Mouse (Mus musculus): Measurements from ENCODE around the gene Ppp1r13l. TPM values are rescaled to one million over a fixed set of nuclear protein-coding genes. Genes with fewer than 3 reads are reported as not detected.

Ppp1r13l gene
- polyA plus RNA-seq, 1 experiment from 2014 or later, result 8.9 TPM

GRCm38 (mm10) chr7:19375368-19375767, 15.8 kb downstream of the Ppp1r13l start:
- no peak overlapping the region for H3K4me2 ChIP-seq
- no peak overlapping the region for H3K4me3 ChIP-seq (replicated peaks)
- H3K9me3 ChIP-seq, result no peaks in the 10 kb centered on the region
- H3K27ac ChIP-seq, result no peak overlapping the region
- WGBS, result 76% methylated on average over 18 of the region's 18 CpGs
- no peak for ATAC-seq (ENCODE audit: insufficient read depth, low FRiP score, low read depth)
- H3K9ac ChIP-seq, result no peak overlapping the region
- H3K4me1 ChIP-seq, result peaks cover 1% of the 10 kb centered on the region; the same call in 1 of the 2 replicates
- no peaks in the 10 kb centered on the region for H3K27me3 ChIP-seq (replicated peaks)
- H3K36me3 ChIP-seq, result no peaks in the 10 kb centered on the region

- ATAC-seq (ENCODE audit: insufficient read depth, low FRiP score, low read depth), result no peak
- H3K4me1 ChIP-seq, result no peaks in the 10 kb centered on the region
- H3K4me2 ChIP-seq, result no peak overlapping the region
- WGBS, result 82% methylated on average over 4 of the region's 4 CpGs
- H3K27ac ChIP-seq, result no peak overlapping the region
- H3K9me3 ChIP-seq, result no peaks in the 10 kb centered on the region
- no peaks in the 10 kb centered on the region for H3K36me3 ChIP-seq
- no peaks in the 10 kb centered on the region for H3K27me3 ChIP-seq (replicated peaks)
- H3K9ac ChIP-seq, result no peak overlapping the region
- no peak overlapping the region for H3K4me3 ChIP-seq (replicated peaks)
These were observed 16.5 kb downstream of the Ppp1r13l start for GRCm38 (mm10) chr7:19376019-19376418.

GRCm38 (mm10) chr7:19378049-19378448, 18.5 kb downstream of the Ppp1r13l start:
- H3K4me1 ChIP-seq, result peaks cover 7% of the 10 kb centered on the region
- no peak overlapping the region for H3K9ac ChIP-seq
- WGBS, result 60% methylated on average over 8 of the region's 8 CpGs
- H3K4me2 ChIP-seq, result no peak overlapping the region
- H3K27me3 ChIP-seq (replicated peaks), result no peaks in the 10 kb centered on the region
- no peak overlapping the region for H3K4me3 ChIP-seq (replicated peaks)
- H3K36me3 ChIP-seq, result no peaks in the 10 kb centered on the region
- no peaks in the 10 kb centered on the region for H3K9me3 ChIP-seq
- H3K27ac ChIP-seq, result no peak overlapping the region
- no peak for ATAC-seq (ENCODE audit: insufficient read depth, low FRiP score, low read depth)

- ATAC-seq (ENCODE audit: insufficient read depth, low FRiP score, low read depth), result peak; percentile 96
- H3K4me2 ChIP-seq, result peak within 1 kb of the TSS; percentile 70
- peak within 1 kb of the TSS; percentile 22; the same call in 1 of the 2 replicates for H3K27ac ChIP-seq
- H3K4me1 ChIP-seq, result peaks cover 10% of the 10 kb centered on the region
- 6% methylated on average over 48 of the region's 48 CpGs for WGBS
- no peaks in the 10 kb centered on the region for H3K9me3 ChIP-seq
- H3K36me3 ChIP-seq, result peaks cover 10% of the 10 kb centered on the region; the same call in 1 of the 2 replicates
- H3K4me3 ChIP-seq (replicated peaks), result peak within 1 kb of the TSS; percentile 95
- no peaks in the 10 kb centered on the region for H3K27me3 ChIP-seq (replicated peaks)
- peak within 1 kb of the TSS; percentile 92 for H3K9ac ChIP-seq
These were observed 22.0 kb downstream of the Ppp1r13l start, which contains the start of gene Ercc2 for GRCm38 (mm10) chr7:19381377-19382165. TSS of gene Ercc2 (plus strand) at chr7:19382010.

- Histone ChIP-seq H3K9me3 (no peaks in the 10 kb centered on the region), H3K36me3 (peaks cover 16% of the 10 kb centered on the region), H3K4me3 (replicated peaks) (peak overlapping the region; percentile 95), H3K27ac (peak overlapping the region; percentile 22; the same call in 1 of the 2 replicates), H3K4me2 (peak overlapping the region; percentile 70), H3K27me3 (replicated peaks) (no peaks in the 10 kb centered on the region), H3K4me1 (peaks cover 10% of the 10 kb centered on the region), H3K9ac (peak overlapping the region; percentile 92)
- under 1% methylated on average over 34 of the region's 37 CpGs for WGBS
- ATAC-seq (ENCODE audit: insufficient read depth, low FRiP score, low read depth), result peak; percentile 52
These were observed 22.6 kb downstream of the Ppp1r13l start for GRCm38 (mm10) chr7:19382166-19382541.

- peaks cover 10% of the 10 kb centered on the region for H3K4me1 ChIP-seq
- H3K27me3 ChIP-seq (replicated peaks), result no peaks in the 10 kb centered on the region
- 84% methylated on average over 9 of the region's 9 CpGs for WGBS
- H3K4me2 ChIP-seq, result no peak overlapping the region
- H3K27ac ChIP-seq, result no peak overlapping the region
- H3K36me3 ChIP-seq, result peaks cover 20% of the 10 kb centered on the region
- H3K4me3 ChIP-seq (replicated peaks), result no peak overlapping the region
- no peak for ATAC-seq (ENCODE audit: insufficient read depth, low FRiP score, low read depth)
- H3K9ac ChIP-seq, result no peak overlapping the region
- H3K9me3 ChIP-seq, result no peaks in the 10 kb centered on the region
These were observed 24.2 kb downstream of the Ppp1r13l start for GRCm38 (mm10) chr7:19383708-19384107.

- no peak for ATAC-seq (ENCODE audit: insufficient read depth, low FRiP score, low read depth)
- Histone ChIP-seq H3K36me3 (peaks cover 64% of the 10 kb centered on the region), H3K27me3 (replicated peaks) (no peaks in the 10 kb centered on the region), H3K9me3 (no peaks in the 10 kb centered on the region), H3K27ac (no peak overlapping the region), H3K4me3 (replicated peaks) (no peak overlapping the region), H3K4me1 (no peaks in the 10 kb centered on the region), H3K9ac (no peak overlapping the region), H3K4me2 (no peak overlapping the region)
- 80% methylated on average over 10 of the region's 10 CpGs for WGBS
These were observed 29.3 kb downstream of the Ppp1r13l start for GRCm38 (mm10) chr7:19388699-19389413.

GRCm38 (mm10) chr7:19394484-19394883, 34.9 kb downstream of the Ppp1r13l start:
- Histone ChIP-seq H3K27ac (no peak overlapping the region), H3K9me3 (no peaks in the 10 kb centered on the region), H3K4me3 (replicated peaks) (no peak overlapping the region), H3K27me3 (replicated peaks) (peaks cover 3% of the 10 kb centered on the region; the same call in 1 of the 2 replicates), H3K9ac (no peak overlapping the region), H3K4me1 (peaks cover 3% of the 10 kb centered on the region; the same call in 1 of the 2 replicates), H3K4me2 (no peak overlapping the region), H3K36me3 (peaks cover 53% of the 10 kb centered on the region)
- WGBS, result 81% methylated on average over 8 of the region's 8 CpGs
- ATAC-seq (ENCODE audit: insufficient read depth, low FRiP score, low read depth), result no peak

GRCm38 (mm10) chr7:19399496-19400280, 40.1 kb downstream of the Ppp1r13l start:
- no peaks in the 10 kb centered on the region for H3K9me3 ChIP-seq
- peak overlapping the region; percentile 30 for H3K4me3 ChIP-seq (replicated peaks)
- H3K9ac ChIP-seq, result 0 out of 2 replicates have a peak overlapping the region, but pooled peaks have one; percentile 19
- 3% methylated on average over 27 of the region's 27 CpGs for WGBS
- peak overlapping the region; percentile 56 for H3K4me2 ChIP-seq
- H3K36me3 ChIP-seq, result peaks cover 8% of the 10 kb centered on the region; the same call in 1 of the 2 replicates
- peak; percentile 44 for ATAC-seq (ENCODE audit: insufficient read depth, low FRiP score, low read depth)
- H3K27ac ChIP-seq, result peak overlapping the region; percentile 7; the same call in 1 of the 2 replicates
- H3K27me3 ChIP-seq (replicated peaks), result peaks cover 26% of the 10 kb centered on the region
- peaks cover 12% of the 10 kb centered on the region for H3K4me1 ChIP-seq

GRCm38 (mm10) chr7:19400946-19401345, 41.4 kb downstream of the Ppp1r13l start:
- H3K27ac ChIP-seq, result no peak overlapping the region
- no peak for ATAC-seq (ENCODE audit: insufficient read depth, low FRiP score, low read depth)
- 76% methylated on average over 4 of the region's 4 CpGs for WGBS
- H3K9ac ChIP-seq, result no peak overlapping the region
- H3K4me3 ChIP-seq (replicated peaks), result no peak overlapping the region
- H3K36me3 ChIP-seq, result no peaks in the 10 kb centered on the region
- no peaks in the 10 kb centered on the region for H3K9me3 ChIP-seq
- H3K4me1 ChIP-seq, result peaks cover 12% of the 10 kb centered on the region
- H3K4me2 ChIP-seq, result no peak overlapping the region
- peaks cover 36% of the 10 kb centered on the region for H3K27me3 ChIP-seq (replicated peaks)

- 81% methylated on average over 9 of the region's 9 CpGs for WGBS
- H3K9me3 ChIP-seq, result no peaks in the 10 kb centered on the region
- no peak overlapping the region for H3K9ac ChIP-seq
- H3K36me3 ChIP-seq, result no peaks in the 10 kb centered on the region
- no peak overlapping the region for H3K27ac ChIP-seq
- H3K27me3 ChIP-seq (replicated peaks), result peaks cover 36% of the 10 kb centered on the region
- peaks cover 12% of the 10 kb centered on the region for H3K4me1 ChIP-seq
- H3K4me3 ChIP-seq (replicated peaks), result no peak overlapping the region
- no peak for ATAC-seq (ENCODE audit: insufficient read depth, low FRiP score, low read depth)
- no peak overlapping the region for H3K4me2 ChIP-seq
These were observed 43.1 kb downstream of the Ppp1r13l start for GRCm38 (mm10) chr7:19402535-19403112.

Data from stomach, embryonic 15.5 days (tissue).